Mouse (Mus musculus) lung, adult 18-20 months (tissue): ENCODE measurements around the gene Nmnat1.
A peak's percentile ranks its signal among the peaks of the same experiment; 100 is the strongest.
"Not testable (repeated sequence)": the region's sequence is repeated elsewhere in the genome, so short reads cannot be mapped to it uniquely, and the experiment has no call there.

Source experiments
- DNase-seq, 2 experiments: peaks; one replicate each; pipeline ENCODE4 v3.0.0; 2022; ENCODE audit warnings: mixed read lengths in 2 of 2

The Nmnat1 gene

DNA sequence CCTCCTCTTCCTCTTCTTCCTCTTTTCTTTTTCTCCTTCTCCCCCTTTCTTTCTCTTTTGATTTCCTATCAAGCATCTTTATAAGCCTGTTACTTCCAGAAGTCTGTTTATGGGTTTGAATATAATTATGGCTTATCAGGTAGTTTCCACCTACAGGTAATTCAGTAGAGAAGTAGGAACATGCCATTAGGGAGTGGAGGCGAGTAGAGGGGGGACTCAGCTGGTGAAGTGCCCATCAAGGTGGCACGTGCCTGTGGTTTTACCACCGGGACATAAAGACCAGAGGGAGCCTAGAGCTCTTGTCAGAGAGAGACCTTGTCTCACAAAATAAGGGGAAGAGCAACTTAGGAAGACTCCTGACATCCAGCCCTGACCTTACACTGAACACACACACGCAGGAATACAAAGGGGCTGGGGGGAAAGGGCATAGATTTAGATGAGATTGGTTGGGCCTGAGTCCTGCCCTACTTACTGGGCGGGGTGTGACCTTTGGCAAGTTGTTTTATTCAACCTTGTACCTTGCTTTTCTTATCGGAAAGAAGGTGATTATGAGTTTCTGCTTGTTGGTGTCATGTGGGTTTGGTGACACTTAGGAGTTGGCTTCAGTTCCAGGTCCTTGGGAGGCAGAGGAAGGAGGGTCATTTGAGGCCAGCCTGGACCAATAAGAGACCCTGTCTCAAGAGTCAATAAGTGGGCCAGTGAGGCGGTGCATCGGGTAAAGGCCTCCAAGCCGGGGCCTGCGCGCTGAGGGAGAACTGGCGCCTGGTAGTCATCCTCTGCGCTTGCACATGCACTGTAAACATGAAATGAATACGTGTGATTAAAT lies 4.6 kb upstream of the Nmnat1 start:
- peak; percentile 27 to 42 for DNase-seq

DNA sequence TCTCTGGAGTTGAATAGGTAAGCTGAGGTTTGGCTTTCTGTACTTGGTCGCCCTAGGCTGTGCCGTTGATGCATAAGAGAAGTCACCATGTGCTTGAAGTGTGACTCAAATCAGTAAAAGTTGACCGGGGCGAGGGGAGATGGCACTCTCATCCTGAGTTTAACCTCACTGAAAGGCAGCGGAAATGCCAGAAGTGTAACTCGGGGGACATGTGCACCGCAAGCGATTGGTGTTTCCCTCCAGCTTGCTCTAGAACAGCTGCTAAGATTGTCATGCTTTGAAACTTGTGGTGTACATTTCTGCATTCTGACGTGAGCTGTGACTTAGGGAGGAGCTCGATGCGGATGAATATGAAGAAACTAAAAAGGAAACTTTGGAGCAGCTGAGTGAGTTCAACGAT lies 2.7 kb upstream of the Nmnat1 start:
- DNase-seq = no peak

DNA sequence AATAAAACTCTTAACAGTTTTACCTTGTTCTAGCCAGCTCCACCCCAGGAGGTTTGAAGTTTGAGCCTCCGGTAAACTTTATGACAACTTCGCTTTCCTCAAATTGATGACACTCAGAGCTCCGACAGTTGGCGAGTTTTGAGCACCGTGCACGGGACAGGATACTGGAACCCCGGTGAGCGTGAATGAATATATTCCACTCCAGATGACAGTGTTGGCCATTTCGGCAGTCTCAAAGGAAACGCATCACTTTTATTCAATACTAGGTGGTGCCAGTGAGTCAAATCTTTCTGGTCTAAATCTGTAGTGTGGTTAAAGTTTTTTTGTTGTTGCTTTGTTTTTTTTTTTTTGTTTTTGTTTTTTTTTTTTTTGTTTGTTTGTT lies 814 bp upstream of the Nmnat1 start:
- peak; percentile 5 to 8 for DNase-seq

DNA sequence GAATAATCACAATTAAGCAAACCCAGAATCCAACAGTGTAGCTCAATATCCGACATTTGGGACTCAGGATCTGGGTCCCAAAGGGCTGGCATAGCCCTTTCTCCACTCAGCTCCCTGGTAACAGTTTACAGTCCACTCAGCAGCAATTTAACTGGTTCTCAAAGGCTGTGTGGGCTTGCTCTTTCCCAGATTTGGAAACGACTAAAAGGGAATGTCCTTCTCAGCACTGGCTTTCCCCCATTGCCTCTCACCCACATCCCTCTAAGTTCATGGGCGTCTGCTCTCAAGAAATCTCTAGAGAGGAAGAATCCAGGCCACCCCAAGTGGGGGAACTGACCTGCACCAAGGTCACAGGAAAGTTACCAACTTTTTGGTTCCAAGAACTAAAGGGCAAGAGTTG lies 436 bp downstream of the Nmnat1 start:
- peak in 1 of 2 experiments; percentile 8 for DNase-seq

GRCm38 (mm10) chr4:149477078-149477477 lies 7.9 kb downstream of the Nmnat1 start, which contains the start of gene Tmem274:
TSS of gene Tmem274 (plus strand) at chr4:149477378.
- no peak for DNase-seq

DNA sequence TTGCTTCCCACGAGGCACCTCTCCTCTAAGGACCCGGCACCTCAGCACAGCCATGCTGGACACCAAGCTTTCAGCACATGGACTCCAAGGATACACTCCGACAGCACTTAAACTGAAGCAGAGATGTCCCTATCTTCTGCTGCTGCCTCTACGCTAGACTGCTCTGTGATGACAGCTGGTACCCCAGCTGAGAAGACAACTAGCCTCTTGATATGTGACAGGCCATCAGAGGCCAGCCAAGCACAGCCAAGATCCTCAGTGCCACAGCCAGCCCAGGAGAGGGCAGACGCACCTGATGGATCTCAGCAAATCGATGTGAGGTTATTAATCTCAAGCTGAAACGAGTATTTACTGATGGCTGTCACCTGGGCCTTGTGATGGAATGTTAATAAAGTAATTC lies 9.9 kb downstream of the Nmnat1 start:
- no peak for DNase-seq

- no peak for DNase-seq
These were observed 15.4 kb downstream of the Nmnat1 start for GRCm38 (mm10) chr4:149469557-149469956.

- DNase-seq = no peak
These were observed 21.5 kb downstream of the Nmnat1 start for GRCm38 (mm10) chr4:149463435-149463950.

GRCm38 (mm10) chr4:149462305-149462971 lies 22.6 kb downstream of the Nmnat1 start:
- no peak for DNase-seq

GRCm38 (mm10) chr4:149461579-149462304 lies 23.3 kb downstream of the Nmnat1 start:
- no peak for DNase-seq

- not testable (repeated sequence) for DNase-seq
These were observed 24.5 kb downstream of the Nmnat1 start for GRCm38 (mm10) chr4:149460475-149460874.

DNA sequence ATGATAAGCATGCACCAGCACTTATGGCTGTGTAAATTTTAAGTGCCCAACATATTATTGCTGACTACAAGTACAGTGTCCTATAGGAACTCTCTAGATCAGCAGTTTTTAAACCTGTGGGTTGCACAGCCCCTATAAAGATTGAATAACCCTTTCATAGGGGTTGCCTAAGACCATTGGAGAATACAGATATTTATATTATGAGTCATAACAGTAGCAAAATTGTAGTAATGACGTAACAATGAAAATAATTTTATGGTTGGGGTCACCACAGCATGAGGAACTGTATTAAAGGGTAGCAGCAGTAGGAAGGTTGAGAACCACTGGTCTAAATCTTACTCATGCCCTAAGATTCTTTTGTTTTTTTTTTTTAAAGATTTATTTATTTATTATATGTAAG lies 25.6 kb downstream of the Nmnat1 start:
- no peak for DNase-seq

DNA sequence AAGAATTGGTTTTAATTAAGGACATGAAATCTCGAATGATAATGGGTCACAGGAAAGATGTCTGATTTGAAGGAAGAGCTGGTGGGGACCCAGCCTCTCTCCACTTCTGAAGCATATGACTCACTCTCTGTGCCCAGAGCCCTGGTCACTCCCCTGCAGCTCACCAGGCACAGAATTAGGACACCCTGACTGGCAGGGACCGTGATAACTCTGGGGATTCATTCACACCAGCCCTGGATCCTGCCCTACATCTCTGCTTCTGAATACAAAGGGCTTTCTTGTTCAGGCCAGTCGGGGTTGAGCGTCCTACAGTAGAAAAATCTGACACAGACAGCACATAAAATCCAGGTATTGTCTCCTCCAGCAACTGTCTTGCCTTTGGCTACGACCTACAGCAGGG lies 26.5 kb downstream of the Nmnat1 start:
- no peak for DNase-seq

DNA sequence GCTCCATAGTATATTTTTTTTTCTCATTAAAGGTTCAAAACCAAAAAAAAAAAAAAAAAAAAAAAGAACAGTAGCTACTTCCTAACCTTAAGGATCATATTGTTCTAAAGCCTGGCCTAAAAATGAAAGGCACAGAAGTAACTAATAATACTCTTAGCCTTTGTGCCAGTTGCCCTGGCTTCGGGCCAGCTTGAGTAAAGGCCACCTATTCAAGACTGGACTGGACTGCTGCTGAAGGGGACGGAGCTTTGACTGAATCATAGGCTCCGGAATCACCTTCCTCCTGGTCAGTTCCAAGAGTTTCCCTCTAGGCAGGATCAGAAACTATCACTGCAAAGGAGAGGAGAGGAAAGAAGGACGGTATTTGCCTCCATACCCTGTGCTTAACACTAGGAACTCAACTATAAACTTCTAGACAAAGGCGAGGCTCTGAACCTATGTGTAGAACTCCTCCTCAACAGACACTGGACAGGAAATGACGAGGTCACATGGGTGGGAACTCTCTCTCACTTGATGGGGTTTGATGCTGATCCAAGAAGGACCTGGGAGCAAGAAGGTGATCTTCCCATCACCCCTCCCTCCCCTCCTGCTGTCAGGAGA lies 27.1 kb downstream of the Nmnat1 start:
- peak in 1 of 2 experiments; percentile 15 for DNase-seq

DNA sequence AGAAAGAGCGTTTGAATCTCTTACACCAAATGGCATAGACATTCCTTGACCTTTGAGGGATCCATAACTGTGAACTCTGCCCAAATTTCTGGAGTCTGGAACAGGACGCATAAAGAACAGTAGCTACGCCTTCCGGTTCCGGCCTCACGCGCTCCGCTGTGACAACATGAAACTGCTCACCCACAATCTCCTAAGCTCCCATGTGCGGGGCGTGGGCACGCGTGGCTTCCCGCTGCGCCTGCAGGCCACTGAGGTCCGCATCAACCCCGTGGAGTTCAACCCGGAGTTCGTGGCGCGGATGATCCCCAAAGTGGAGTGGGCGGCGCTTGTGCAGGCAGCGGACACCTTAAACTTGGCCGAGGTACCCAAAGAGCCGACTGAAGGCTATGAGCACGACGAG lies 27.8 kb downstream of the Nmnat1 start:
- DNase-seq = not testable (repeated sequence)

- no peak for DNase-seq
These were observed 30.1 kb downstream of the Nmnat1 start, which contains the start of gene Rbp7 for GRCm38 (mm10) chr4:149454879-149455278. TSS of gene Rbp7 (minus strand) at chr4:149454978.

DNA sequence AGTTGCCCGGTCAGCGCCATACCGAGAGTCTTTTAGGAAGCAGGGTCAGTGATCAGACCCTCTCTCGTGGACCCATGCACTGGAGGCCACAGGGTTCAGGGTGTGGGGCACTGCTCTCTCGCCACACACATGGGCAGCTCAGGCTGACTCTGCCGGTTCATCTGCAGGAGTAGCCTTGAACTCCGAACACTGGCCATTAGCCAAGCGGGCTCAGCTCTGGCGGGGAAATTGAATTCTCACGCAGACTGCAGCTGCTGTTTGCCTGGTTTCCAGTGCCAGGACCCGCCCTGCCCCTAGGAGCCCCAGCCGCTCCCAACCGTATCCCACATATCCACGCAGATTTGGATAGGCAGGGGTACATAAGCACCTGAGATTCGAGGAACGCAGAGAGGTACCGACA lies 30.7 kb downstream of the Nmnat1 start:
- DNase-seq = no peak

DNA sequence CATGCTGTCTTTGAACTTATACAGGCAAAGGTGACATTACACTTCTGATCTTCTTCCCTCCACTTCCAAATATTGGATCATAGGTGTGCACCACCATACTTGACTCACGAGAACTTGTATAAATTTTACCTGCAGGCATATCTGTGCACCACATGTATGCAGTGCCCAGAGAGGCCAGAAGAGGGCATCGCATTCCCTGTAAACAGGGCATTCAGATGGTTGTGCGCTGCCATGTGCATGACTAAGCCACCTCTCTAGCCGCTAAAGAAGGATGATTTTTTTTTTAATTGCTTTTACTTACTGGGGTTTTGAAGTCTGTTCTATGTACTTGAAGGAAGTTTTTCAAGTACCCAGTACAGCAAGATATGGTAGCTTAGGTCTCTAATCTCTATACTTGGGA lies 31.3 kb downstream of the Nmnat1 start:
- no peak for DNase-seq

- no peak for DNase-seq
These were observed 34.4 kb downstream of the Nmnat1 start for GRCm38 (mm10) chr4:149450636-149451035.

DNA sequence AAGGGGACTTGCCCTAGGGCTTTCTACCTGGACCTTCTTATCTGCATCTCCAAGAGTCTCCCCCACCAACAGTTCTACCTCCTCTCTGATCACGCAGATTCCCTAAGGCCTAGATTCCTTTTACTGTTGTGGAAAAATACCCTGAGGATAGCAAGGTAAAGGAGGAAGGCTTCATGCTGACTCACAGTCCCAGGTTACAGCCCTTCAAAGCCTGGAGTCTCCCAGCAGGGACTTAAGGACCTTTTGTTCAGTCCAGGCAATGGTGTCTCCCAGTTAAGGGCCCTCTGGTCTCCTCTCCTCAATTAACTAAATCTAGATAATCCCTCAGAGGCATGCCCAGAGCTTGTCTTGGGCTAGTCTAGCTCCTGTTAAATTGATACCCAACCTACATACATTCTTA lies 38.7 kb downstream of the Nmnat1 start:
- DNase-seq = no peak

- peak; percentile 26 to 47 for DNase-seq
These were observed 39.1 kb downstream of the Nmnat1 start for GRCm38 (mm10) chr4:149445868-149446267.

GRCm38 (mm10) chr4:149444964-149445701 lies 39.9 kb downstream of the Nmnat1 start:
- DNase-seq = peak; percentile 91 to 92
